Comparison of ENCODE assay signal across 23 mouse cellular contexts in genomic region chr1:90968649-90969048, GRCm38 (mm10). TPM values are rescaled to one million over a fixed set of nuclear protein-coding genes. Genes with fewer than 3 reads are reported as not detected.
DNase-seq lines count a peak whose midpoint lies in the region; ATAC-seq and TF ChIP-seq lines count a peak whose summit lies in the region.
"Had no signal": no experiment of that assay in that cellular context is flagged by ENCODE, and none has a peak within 500 bp of the region (broad histone marks: within the 10 kb centered on the region; RNA-seq: fewer than 3 reads in every experiment).

No protein-coding gene starts in this region.

- peaks cover 4% of the 10 kb centered on the region for H3K27me3 ChIP-seq in kidney, embryonic 16.5 days (ENCODE audit: insufficient read depth, low read length)
- no peaks in the 10 kb centered on the region for H3K27me3 ChIP-seq in ES-Bruce4 (ENCODE audit: control insufficient read depth, insufficient read depth, low read length, poor library complexity, severe bottlenecking)
- H3K27me3 ChIP-seq in liver, embryonic 14.5 days (ENCODE audit: control insufficient read depth, insufficient read depth, low read length) = no peaks in the 10 kb centered on the region
- H3K27me3 ChIP-seq: embryonic facial prominence, embryonic 15.5 days had no signal

- no peak for ATAC-seq in kidney, embryonic 16.5 days (ENCODE audit: low FRiP score, low TSS enrichment)
- ATAC-seq in liver, embryonic 14.5 days (ENCODE audit: insufficient read depth) = no peak
- ATAC-seq: activated CD4-positive, CD25-positive, alpha-beta regulatory T cell, adult 4 months; forebrain, embryonic 15.5 days; hindbrain, postnatal 0 days had no signal

- H3K9me3 ChIP-seq in kidney, embryonic 16.5 days (ENCODE audit: low read length) = no peaks in the 10 kb centered on the region
- no peaks in the 10 kb centered on the region for H3K9me3 ChIP-seq in ES-Bruce4 (replicated peaks; ENCODE audit: control insufficient read depth, insufficient read depth, low read length, poor library complexity, severe bottlenecking)
- no peaks in the 10 kb centered on the region for H3K9me3 ChIP-seq in liver, embryonic 14.5 days (ENCODE audit: control insufficient read depth, low read length)
- H3K9me3 ChIP-seq: embryonic facial prominence, embryonic 15.5 days; forebrain, embryonic 15.5 days had no signal

- H3K4me1 ChIP-seq in kidney, embryonic 16.5 days (ENCODE audit: insufficient read depth, low read length) = peaks cover 20% of the 10 kb centered on the region
- peaks cover 5% of the 10 kb centered on the region for H3K4me1 ChIP-seq in ES-Bruce4 (ENCODE audit: control insufficient read depth, insufficient read depth, low read length)
- H3K4me1 ChIP-seq in liver, embryonic 14.5 days (replicated peaks; ENCODE audit: control insufficient read depth in 2 of 2, insufficient read depth in 2 of 2, low read length in 1 of 2) = peaks cover 0 to 2% of the 10 kb centered on the region in 2 experiments; a peak in 1 of 4 replicates

- DNase-seq in kidney, postnatal 4 days = no peak
- peak; percentile 68 for DNase-seq in brain, adult 2 months (ENCODE audit: low read depth, low spot score)
- DNase-seq in liver, embryonic 14.5 days (ENCODE audit: low read depth in 3 of 3, low spot score in 3 of 3) = no peak
- no peak for DNase-seq in adrenal gland, postnatal 4 days (ENCODE audit: low spot score in 2 of 2)
- no peak for DNase-seq in gastrocnemius, postnatal 10 days
- DNase-seq: cerebellum, adult 18-20 months; gastrocnemius, postnatal 14 days; heart, postnatal 10 days; lung, adult 2 months; right cerebral cortex, adult 18-20 months; thymus, postnatal 14 days had no signal

- peak overlapping the region; percentile 45 for H3K4me2 ChIP-seq in kidney, embryonic 16.5 days (replicated peaks; ENCODE audit: low read depth, low read length)
- peak overlapping the region; percentile 27 for H3K4me2 ChIP-seq in liver, embryonic 14.5 days (ENCODE audit: low read depth)
- H3K4me2 ChIP-seq: forebrain, embryonic 15.5 days; midbrain, embryonic 11.5 days had no signal

- H3K4me3 ChIP-seq in kidney, embryonic 16.5 days (ENCODE audit: low read length) = peak overlapping the region; percentile 30; the same call in 1 of the 2 replicates
- peak overlapping the region; percentile 43; the same call in 1 of the 2 replicates for H3K4me3 ChIP-seq in ES-Bruce4 (ENCODE audit: low read depth, low read length)
- H3K4me3 ChIP-seq in liver, embryonic 14.5 days (ENCODE audit: insufficient read depth in 1 of 2, low read depth in 2 of 2, low read length in 2 of 2) = peak overlapping the region in 1 of 2 experiments; percentile 55; a peak in 1 of 4 replicates
- H3K4me3 ChIP-seq: forebrain, embryonic 15.5 days; left cerebral cortex, adult 2 months; myocyte had no signal

- 79% methylated on average over 4 of the region's 4 CpGs for WGBS in kidney, embryonic 16.5 days
- WGBS in liver, embryonic 14.5 days (ENCODE audit: insufficient replicate concordance) = 41% methylated on average over 4 of the region's 4 CpGs

- no peaks in the 10 kb centered on the region for H3K36me3 ChIP-seq in kidney, embryonic 16.5 days (ENCODE audit: insufficient read depth, low read length)
- H3K36me3 ChIP-seq in ES-Bruce4 (ENCODE audit: control insufficient read depth, insufficient read depth, low read length, poor library complexity, severe bottlenecking) = no peaks in the 10 kb centered on the region
- no peaks in the 10 kb centered on the region for H3K36me3 ChIP-seq in liver, embryonic 14.5 days (replicated peaks; ENCODE audit: control insufficient read depth, insufficient read depth, low read depth)
- H3K36me3 ChIP-seq: embryonic facial prominence, embryonic 15.5 days; forebrain, embryonic 15.5 days had no signal

- peak overlapping the region; percentile 41 for H3K9ac ChIP-seq in kidney, embryonic 16.5 days (replicated peaks; ENCODE audit: low read length)
- no peak overlapping the region for H3K9ac ChIP-seq in ES-Bruce4 (ENCODE audit: low read depth, poor library complexity, severe bottlenecking)
- no peak overlapping the region for H3K9ac ChIP-seq in liver, embryonic 14.5 days (replicated peaks)
- H3K9ac ChIP-seq: embryonic facial prominence, embryonic 15.5 days; forebrain, embryonic 15.5 days had no signal

- H3K27ac ChIP-seq in kidney, embryonic 16.5 days (ENCODE audit: low read length) = peak overlapping the region; percentile 79; the same call in 1 of the 2 replicates
- no peak overlapping the region for H3K27ac ChIP-seq in ES-Bruce4 (ENCODE audit: insufficient read depth, low read length)
- no peak overlapping the region for H3K27ac ChIP-seq in liver, embryonic 14.5 days
- H3K27ac ChIP-seq: hindbrain, postnatal 0 days; left cerebral cortex, adult 2 months had no signal

- no peak for TF ChIP-seq EP300 in ES-Bruce4 (IDR thresholded peaks at IDR 0.05; ENCODE audit: insufficient read depth, low read depth, low read length)
- no peak for TF ChIP-seq EP300 in liver, embryonic 14.5 days (IDR thresholded peaks at IDR 0.05; ENCODE audit: low read depth)

- no peak for TF ChIP-seq POLR2A in ES-Bruce4 (IDR thresholded peaks at IDR 0.05; ENCODE audit: insufficient read depth, low read length)

- no peak for TF ChIP-seq CTCF in ES-Bruce4 (IDR thresholded peaks at IDR 0.05; ENCODE audit: low read depth, low read length)
- TF ChIP-seq CTCF in liver, embryonic 14.5 days (IDR thresholded peaks at IDR 0.05; ENCODE audit: low read depth) = no peak

RNA-seq across cellular contexts. Expression of gene Rab17, which starts 0.8 kb away (rescaled TPM):
- 10.8 and 12.0 TPM in 2 replicates for polyA plus RNA-seq in kidney, embryonic 16.5 days (2015; fragmentation: Nextera tagmentation; extraction: Ambion mirVana)
- polyA plus RNA-seq in ES-Bruce4 (2011; ENCODE audit: insufficient read depth, insufficient read length, low read depth, missing spikeins) = 0.94 and 1.0 TPM in 2 replicates
- 1.4 and 1.8 TPM in 2 replicates for polyA plus RNA-seq in liver, embryonic 14.5 days (2012; rRNA removed)
- 3.9 and 4.2 TPM in 2 replicates for polyA plus RNA-seq in liver, embryonic 14.5 days (2014; fragmentation: Nextera tagmentation; extraction: Ambion mirVana)
- total RNA-seq in adrenal gland, postnatal 4 days (2021) = 1 to 10 TPM; 1.2 to 2.5 TPM
- not detected for total RNA-seq in gastrocnemius, postnatal 10 days (2021)
- total RNA-seq: hindbrain, postnatal 0 days had no signal
- polyA plus RNA-seq: activated CD4-positive, CD25-positive, alpha-beta regulatory T cell, adult 4 months; brain, embryonic 14.5 days; hindbrain, postnatal 0 days; midbrain, embryonic 11.5 days; myocyte had no signal

RNA-seq across cellular contexts. Expression of gene Prlh, which starts 15.7 kb away (rescaled TPM):
- not detected in 2 replicates for polyA plus RNA-seq in kidney, embryonic 16.5 days (2015; fragmentation: Nextera tagmentation; extraction: Ambion mirVana)
- not detected in 2 replicates for polyA plus RNA-seq in ES-Bruce4 (2011; ENCODE audit: insufficient read depth, insufficient read length, low read depth, missing spikeins)
- polyA plus RNA-seq in liver, embryonic 14.5 days (2012; rRNA removed) = not detected in 2 replicates
- not detected in 2 replicates for polyA plus RNA-seq in liver, embryonic 14.5 days (2014; fragmentation: Nextera tagmentation; extraction: Ambion mirVana)
- not detected for total RNA-seq in adrenal gland, postnatal 4 days (2021)
- total RNA-seq in gastrocnemius, postnatal 10 days (2021) = not detected
- total RNA-seq: common myeloid progenitor, adult 5-6 weeks; gastrocnemius, postnatal 14 days; heart, postnatal 10 days; hindbrain, postnatal 0 days; left cerebral cortex, adult 2 months had no signal
- polyA plus RNA-seq: activated CD4-positive, CD25-positive, alpha-beta regulatory T cell, adult 4 months; brain, embryonic 14.5 days; embryonic facial prominence, embryonic 15.5 days; forebrain, embryonic 15.5 days; large intestine, adult 2 months; lung, adult 2 months; midbrain, embryonic 11.5 days; myocyte had no signal

RNA-seq across cellular contexts. Expression of gene Lrrfip1, which starts 29.9 kb away (rescaled TPM):
- 45.9 and 50.8 TPM in 2 replicates for polyA plus RNA-seq in kidney, embryonic 16.5 days (2015; fragmentation: Nextera tagmentation; extraction: Ambion mirVana)
- polyA plus RNA-seq in ES-Bruce4 (2011; ENCODE audit: insufficient read depth, insufficient read length, low read depth, missing spikeins) = 88.7 and 97.2 TPM in 2 replicates
- polyA plus RNA-seq in liver, embryonic 14.5 days (2012; rRNA removed) = 4.6 and 9.4 TPM in 2 replicates
- 10.0 and 12.5 TPM in 2 replicates for polyA plus RNA-seq in liver, embryonic 14.5 days (2014; fragmentation: Nextera tagmentation; extraction: Ambion mirVana)
- 10 to 100 TPM; 54.7 to 56.7 TPM for total RNA-seq in adrenal gland, postnatal 4 days (2021)
- total RNA-seq in gastrocnemius, postnatal 10 days (2021) = 100 to 1,000 TPM; 247 to 265 TPM

RNA-seq across cellular contexts. Expression of gene Mlph, which starts 53.8 kb away (rescaled TPM):
- polyA plus RNA-seq in kidney, embryonic 16.5 days (2015; fragmentation: Nextera tagmentation; extraction: Ambion mirVana) = 0.26 and 0.82 TPM in 2 replicates
- polyA plus RNA-seq in ES-Bruce4 (2011; ENCODE audit: insufficient read depth, insufficient read length, low read depth, missing spikeins) = 0.24 and 0.28 TPM in 2 replicates
- polyA plus RNA-seq in liver, embryonic 14.5 days (2012; rRNA removed) = 0.01 TPM in 1 of 2 replicates, not detected in the other
- polyA plus RNA-seq in liver, embryonic 14.5 days (2014; fragmentation: Nextera tagmentation; extraction: Ambion mirVana) = not detected in 2 replicates
- 1 to 10 TPM; 1.6 to 2.2 TPM for total RNA-seq in adrenal gland, postnatal 4 days (2021)
- under 1 TPM; 0.31 to 0.50 TPM for total RNA-seq in gastrocnemius, postnatal 10 days (2021)
- polyA plus RNA-seq: activated CD4-positive, CD25-positive, alpha-beta regulatory T cell, adult 4 months had no signal
